Mouse (Mus musculus) lung, embryonic 16.5 days (tissue): Measurements from ENCODE around the gene Slc34a2. TPM values are rescaled to one million over a fixed set of nuclear protein-coding genes. Genes with fewer than 3 reads are reported as not detected.

ENCODE experiments used
- ATAC-seq: fragments of 200-750 bp; cut with Nextera tagmentation; 2 replicates; pipeline ENCODE4 v1.8.0; 2017; ENCODE audit warnings: low read depth, mild to moderate bottlenecking, moderate library complexity
- H3K27ac ChIP-seq: fragments of 300-500 bp; sonication (generic); 2 replicates; pipeline ENCODE4 v1.5.1; 2014; ENCODE audit warnings: mild to moderate bottlenecking, control low read depth, low read length
- H3K27me3 ChIP-seq: fragments of 300-500 bp; sonication (generic); 2 replicates; pipeline ENCODE4 v1.6.1; 2014; ENCODE audit warnings: low read depth, low read length, mixed read lengths; ENCODE audit not compliant: control insufficient read depth, insufficient read depth
- H3K36me3 ChIP-seq: fragments of 300-500 bp; sonication (generic); 2 replicates; pipeline ENCODE4 v1.6.1; 2014; ENCODE audit warnings: low read length; ENCODE audit not compliant: control insufficient read depth, insufficient read depth
- H3K4me1 ChIP-seq: fragments of 300-500 bp; sonication (generic); replicated peaks from 2 replicates; pipeline ENCODE4 v1.6.1; 2014; ENCODE audit warnings: low read length, mixed read lengths; ENCODE audit not compliant: control insufficient read depth, insufficient read depth
- H3K4me2 ChIP-seq: fragments of 300-500 bp; sonication (generic); 2 replicates; pipeline ENCODE4 v1.6.1; 2014; ENCODE audit warnings: low read depth, low read length, control low read depth
- H3K4me3 ChIP-seq: fragments of 300-500 bp; sonication (generic); 2 replicates; pipeline ENCODE4 v1.5.1; 2014; ENCODE audit warnings: mild to moderate bottlenecking, low read length, control low read depth
- H3K9ac ChIP-seq: fragments of 300-500 bp; sonication (generic); 2 replicates; pipeline ENCODE4 v1.6.1; 2014; ENCODE audit warnings: low read length, control low read depth
- H3K9me3 ChIP-seq: fragments of 300-500 bp; sonication (generic); 2 replicates; pipeline ENCODE4 v1.6.1; 2016; ENCODE audit warnings: low read length; ENCODE audit not compliant: control insufficient read depth
- WGBS: fragments of 180-500 bp; shearing (Covaris S2); extraction: QIAGEN DNeasy Blood & Tissue Kit; methylation state at CpG from one replicate; pipeline ENCODE4 v1.1.7; 2014; 5-methylcytosine and 5-hydroxymethylcytosine counted together
- polyA plus RNA-seq: library from polyadenylated mRNA; unstranded; fragments of >200 nt; fragmentation: Nextera tagmentation; extraction: Ambion mirVana; gene quantifications from 2 replicates; pipeline ENCODE4 v1.2.1, GENCODE M21; 2015

Slc34a2 gene
- polyA plus RNA-seq, 1 experiment from 2014 or later, result 55.4 TPM

DNA sequence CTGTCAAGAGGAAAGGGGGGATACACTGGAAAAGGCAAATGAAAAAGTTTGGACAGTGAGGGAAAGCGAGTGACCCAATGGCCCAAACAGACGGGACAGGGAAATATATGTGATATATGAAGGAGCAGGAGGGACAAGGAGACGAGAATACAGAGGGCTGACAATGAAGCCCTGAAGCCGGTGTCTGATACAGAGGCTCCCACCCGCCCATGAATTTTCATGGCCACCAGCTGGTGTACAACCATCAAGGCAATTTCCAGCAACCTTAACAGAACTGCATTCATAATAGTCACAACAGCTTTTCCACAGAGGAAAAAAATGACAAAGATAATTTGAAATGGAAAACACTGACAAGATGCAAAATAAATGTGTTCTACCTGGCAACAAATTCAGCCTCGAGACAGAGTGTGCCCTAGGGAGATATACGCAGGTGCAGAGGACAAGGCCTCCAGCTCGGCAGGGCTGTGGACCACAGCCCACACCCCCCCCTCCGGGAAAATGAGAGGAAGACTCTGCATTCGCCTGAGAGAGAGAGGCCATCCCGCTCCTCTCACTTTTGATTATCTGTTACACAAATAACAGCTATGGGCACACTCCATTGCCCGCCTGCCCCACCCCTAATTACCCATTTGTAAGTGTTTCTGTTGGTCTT, 76.9 kb downstream of the Slc34a2 start:
- H3K27me3 ChIP-seq, result no peaks in the 10 kb centered on the region
- ATAC-seq, result no peak
- H3K9ac ChIP-seq, result no peak overlapping the region
- 75% methylated on average over 12 of the region's 12 CpGs for WGBS
- peaks cover 4% of the 10 kb centered on the region for H3K4me1 ChIP-seq
- no peak overlapping the region for H3K4me2 ChIP-seq
- H3K27ac ChIP-seq, result no peak overlapping the region
- no peak overlapping the region for H3K4me3 ChIP-seq
- peaks cover 3% of the 10 kb centered on the region; the same call in 1 of the 2 replicates for H3K9me3 ChIP-seq
- H3K36me3 ChIP-seq, result no peaks in the 10 kb centered on the region

DNA sequence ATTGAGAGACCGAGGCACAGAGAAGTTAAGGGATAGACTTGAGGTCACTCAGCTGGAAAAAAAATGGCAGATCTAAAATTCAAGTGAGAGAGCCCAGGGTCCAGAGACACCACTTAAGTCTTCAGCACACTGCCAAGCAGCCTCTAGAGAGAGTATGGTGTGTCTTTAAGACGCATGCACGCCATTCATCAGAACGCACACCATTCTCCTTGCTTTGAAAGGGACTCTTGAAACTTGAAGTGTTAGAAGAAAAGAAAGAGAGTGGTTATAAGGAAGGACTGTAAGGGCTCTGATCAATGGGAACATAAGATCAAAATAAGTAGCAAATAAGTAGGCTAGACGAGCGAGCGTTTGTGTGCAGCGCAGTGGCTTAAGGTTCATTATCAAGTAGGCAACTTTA, 80.3 kb downstream of the Slc34a2 start:
- Histone ChIP-seq H3K9ac (no peak overlapping the region), H3K4me1 (peaks cover 4% of the 10 kb centered on the region), H3K27me3 (no peaks in the 10 kb centered on the region), H3K4me3 (no peak overlapping the region), H3K9me3 (no peaks in the 10 kb centered on the region; the same call in 1 of the 2 replicates), H3K27ac (no peak overlapping the region), H3K36me3 (no peaks in the 10 kb centered on the region), H3K4me2 (no peak overlapping the region)
- 78% methylated on average over 8 of the region's 8 CpGs for WGBS
- no peak for ATAC-seq

DNA sequence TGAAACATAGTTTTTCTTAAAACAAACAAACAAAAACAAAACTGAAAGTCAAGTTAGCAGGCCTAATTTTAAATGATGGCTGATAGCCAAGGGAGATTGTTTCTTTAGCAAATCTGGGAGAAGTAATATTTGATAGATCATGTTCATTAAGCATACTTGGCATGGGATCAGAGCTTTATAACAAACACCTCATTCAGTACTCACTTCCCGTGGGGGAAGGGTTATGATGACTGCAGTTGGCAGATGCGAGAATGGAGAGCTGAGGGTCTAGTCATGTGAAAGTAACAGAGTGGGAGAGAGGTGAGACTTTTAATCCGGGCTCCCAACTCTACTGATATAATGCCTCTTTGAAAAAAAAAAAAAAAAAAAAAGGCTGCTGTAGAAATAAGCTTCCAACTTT, 81.8 kb downstream of the Slc34a2 start:
- ATAC-seq, result peak; percentile 91
- Histone ChIP-seq H3K27me3 (no peaks in the 10 kb centered on the region), H3K4me2 (no peak overlapping the region), H3K27ac (no peak overlapping the region), H3K9me3 (no peaks in the 10 kb centered on the region), H3K4me1 (peaks cover 4% of the 10 kb centered on the region), H3K36me3 (no peaks in the 10 kb centered on the region), H3K9ac (no peak overlapping the region), H3K4me3 (no peak overlapping the region)
- WGBS, result 13% methylated on average over 3 of the region's 3 CpGs

Other genes starting within 250 kb of the Slc34a2 start
- 103 TPM in 2 replicates for gene Anapc4, start 204.1 kb upstream of the Slc34a2 start, polyA plus RNA-seq
- gene Sel1l3, start 175.8 kb downstream of the Slc34a2 start, polyA plus RNA-seq, result 5.0 and 5.8 TPM in 2 replicates
- gene Smim20, start 229.0 kb downstream of the Slc34a2 start, polyA plus RNA-seq, result 86.5 and 92.7 TPM in 2 replicates